Mouse (Mus musculus) olfactory bulb, adult 2 months (tissue): ENCODE results near the gene Bend7.

Experiments used
- CTCF ChIP-seq: fragments of 200-500 bp; IDR thresholded peaks from 2 replicates; pipeline ENCODE4 v1.5.1; 2012; ENCODE audit warnings: low read depth, mild to moderate bottlenecking, low read length, moderate library complexity; ENCODE audit not compliant: insufficient read depth
- POLR2A ChIP-seq: fragments of 200-500 bp; IDR thresholded peaks from 2 replicates; pipeline ENCODE4 v1.6.1; 2012; ENCODE audit warnings: mild to moderate bottlenecking, low read depth, low read length, moderate library complexity; ENCODE audit not compliant: insufficient read depth

GRCm38 (mm10) chr2:4782809-4783641, 65.4 kb downstream of the Bend7 start:
- no peak for TF ChIP-seq POLR2A
- TF ChIP-seq CTCF = no peak
